Mouse (Mus musculus) heart, postnatal 10 days (tissue): ENCODE results near the gene Ppp5c. TPM values are rescaled to one million over a fixed set of nuclear protein-coding genes. Genes with fewer than 3 reads are reported as not detected.

Source experiments
- total RNA-seq, 2 experiments: library from RNA; stranded (reverse); gene quantifications; 2 replicates each; pipeline ENCODE4 v1.2.3; 2021

The Ppp5c gene
- total RNA-seq, 2 experiments from 2014 or later: 104 to 105 TPM

Other genes with a start within 250 kb of the Ppp5c start
- gene Slc1a5, start 246.6 kb downstream of the Ppp5c start, total RNA-seq: 10 to 100 TPM; 22.6 to 28.7 TPM
- gene Strn4, start 212.0 kb downstream of the Ppp5c start, total RNA-seq: 10 to 100 TPM; 80.1 to 81.2 TPM
- 10 to 100 TPM; 45.5 to 48.1 TPM for gene Fkrp, start 211.2 kb downstream of the Ppp5c start, total RNA-seq
- gene Prkd2, start 185.0 kb downstream of the Ppp5c start, total RNA-seq: 10 to 100 TPM; 27.8 to 31.9 TPM
- 10 to 100 TPM; 28.2 to 32.7 TPM for gene Dact3, start 152.6 kb downstream of the Ppp5c start, total RNA-seq
- 1 to 10 TPM in 1 of 2 experiments, under 1 TPM in 1; 0.82 to 1.4 TPM for gene Gng8, start 136.1 kb downstream of the Ppp5c start, total RNA-seq
- 1 to 10 TPM; 2.6 to 2.8 TPM for gene Ptgir, start 121.4 kb downstream of the Ppp5c start, total RNA-seq
- 100 to 1,000 TPM; 252 to 262 TPM for gene Calm3, start 103.8 kb downstream of the Ppp5c start, total RNA-seq
- 1 to 10 TPM; 5.0 to 5.2 TPM for gene Pnmal2, start 83.2 kb downstream of the Ppp5c start, total RNA-seq
- gene Pnmal1, start 68.2 kb downstream of the Ppp5c start, total RNA-seq: not detected
- gene Gm42372, start 44.8 kb downstream of the Ppp5c start, total RNA-seq: under 1 TPM in 1 of 2 experiments, not detected in 1; 0.10 TPM
- 10 to 100 TPM; 15.6 to 18.0 TPM for gene Ccdc8, start 35.2 kb downstream of the Ppp5c start, total RNA-seq
- gene Hif3a, start 34.5 kb upstream of the Ppp5c start, total RNA-seq: 1 to 10 TPM; 1.5 to 7.1 TPM
- gene Psg16, start 46.1 kb upstream of the Ppp5c start, total RNA-seq: under 1 TPM in 1 of 2 experiments, not detected in 1; 0.10 TPM
- not detected for gene Ceacam3, start 122.4 kb upstream of the Ppp5c start, total RNA-seq
- not detected for gene Psg29, start 175.6 kb upstream of the Ppp5c start, total RNA-seq